Mouse (Mus musculus) myocyte (in vitro differentiated cells): ENCODE measurements around the gene Hjurp. TPM values are rescaled to one million over a fixed set of nuclear protein-coding genes. Genes with fewer than 3 reads are reported as not detected.

Experiments
- H3K27me3 ChIP-seq: one replicate; pipeline ENCODE4 v1.6.1; 2011; ENCODE audit not compliant: control insufficient read depth, insufficient read depth, insufficient read length
- H3K36me3 ChIP-seq: one replicate; pipeline ENCODE4 v1.6.1; 2011; ENCODE audit not compliant: control insufficient read depth, insufficient read depth
- H3K4me2 ChIP-seq: one replicate; pipeline ENCODE4 v1.6.1; 2011; ENCODE audit warnings: low read depth, control low read depth
- H3K4me3 ChIP-seq: one replicate; pipeline ENCODE4 v1.5.1; 2011; ENCODE audit warnings: mild to moderate bottlenecking, control low read depth, moderate library complexity
- H3K79me2 ChIP-seq: one replicate; pipeline ENCODE4 v1.6.1; 2011; ENCODE audit not compliant: control insufficient read depth, insufficient read depth
- H3ac ChIP-seq: one replicate; pipeline ENCODE4 v1.6.1; 2011; ENCODE audit not compliant: control insufficient read depth, insufficient read length
- CEBPB ChIP-seq: IDR thresholded peaks from 2 replicates; pipeline ENCODE4 v1.6.1; 2011; ENCODE audit warnings: mild to moderate bottlenecking, moderate library complexity; ENCODE audit not compliant: poor library complexity, insufficient read depth, severe bottlenecking
- E2F4 ChIP-seq: IDR thresholded peaks from one replicate; pipeline ENCODE4 v1.6.1; 2011; ENCODE audit warnings: mild to moderate bottlenecking, control low read depth, moderate library complexity; ENCODE audit not compliant: insufficient read depth
- MAX ChIP-seq: IDR thresholded peaks from one replicate; pipeline ENCODE4 v1.6.1; 2011; ENCODE audit warnings: low read depth, mild to moderate bottlenecking, control low read depth
- MYOD1 ChIP-seq, 3 experiments: IDR thresholded peaks; one replicate each; pipeline ENCODE4 v1.6.1; 2011; ENCODE audit warnings: control low read depth in 2 of 3, low read depth in 2 of 3, mild to moderate bottlenecking in 2 of 3, moderate library complexity in 1 of 3; ENCODE audit not compliant: insufficient read length in 2 of 3, control insufficient read depth in 1 of 3
- MYOG ChIP-seq, 3 experiments: IDR thresholded peaks; one replicate each; pipeline ENCODE4 v1.6.1; 2011; ENCODE audit warnings: control low read depth in 2 of 3, low read depth in 2 of 3, mild to moderate bottlenecking in 2 of 3; ENCODE audit not compliant: insufficient read length in 2 of 3, control insufficient read depth in 1 of 3, insufficient read depth in 1 of 3
- POLR2A ChIP-seq: IDR thresholded peaks from one replicate; pipeline ENCODE4 v1.6.1; 2011; ENCODE audit warnings: low read depth, mild to moderate bottlenecking, control low read depth, moderate library complexity; ENCODE audit not compliant: insufficient read length
- POLR2AphosphoS2 ChIP-seq: IDR thresholded peaks from one replicate; pipeline ENCODE4 v1.6.1; 2011; ENCODE audit warnings: low read depth, control low read depth; ENCODE audit not compliant: insufficient read length
- REST ChIP-seq: IDR thresholded peaks from one replicate; pipeline ENCODE4 v1.6.1; 2011; ENCODE audit warnings: mild to moderate bottlenecking, control low read depth, moderate library complexity; ENCODE audit not compliant: insufficient read depth, insufficient read length
- SRF ChIP-seq: IDR thresholded peaks from one replicate; pipeline ENCODE4 v1.6.1; 2011; ENCODE audit warnings: low read depth; ENCODE audit not compliant: control insufficient read depth, insufficient read length
- TCF12 ChIP-seq: IDR thresholded peaks from one replicate; pipeline ENCODE4 v1.6.1; 2011; ENCODE audit warnings: mild to moderate bottlenecking, control low read depth; ENCODE audit not compliant: poor library complexity, insufficient read depth, severe bottlenecking
- TCF3 ChIP-seq: IDR thresholded peaks from one replicate; pipeline ENCODE4 v1.6.1; 2011; ENCODE audit warnings: low read depth, control low read depth; ENCODE audit not compliant: insufficient read length
- USF1 ChIP-seq: IDR thresholded peaks from one replicate; pipeline ENCODE4 v1.6.1; 2011; ENCODE audit warnings: low read depth, mild to moderate bottlenecking, control low read depth, moderate library complexity
- polyA plus RNA-seq: library from polyadenylated mRNA; unstranded; fragments of >200 nt; fragmentation: generic; extraction: Trizol; gene quantifications from one replicate; pipeline ENCODE4 v1.2.1, GENCODE M21; 2012; ENCODE audit warnings: missing spikeins

Gene Hjurp
- polyA plus RNA-seq, 1 experiment, result 37.7 TPM

DNA sequence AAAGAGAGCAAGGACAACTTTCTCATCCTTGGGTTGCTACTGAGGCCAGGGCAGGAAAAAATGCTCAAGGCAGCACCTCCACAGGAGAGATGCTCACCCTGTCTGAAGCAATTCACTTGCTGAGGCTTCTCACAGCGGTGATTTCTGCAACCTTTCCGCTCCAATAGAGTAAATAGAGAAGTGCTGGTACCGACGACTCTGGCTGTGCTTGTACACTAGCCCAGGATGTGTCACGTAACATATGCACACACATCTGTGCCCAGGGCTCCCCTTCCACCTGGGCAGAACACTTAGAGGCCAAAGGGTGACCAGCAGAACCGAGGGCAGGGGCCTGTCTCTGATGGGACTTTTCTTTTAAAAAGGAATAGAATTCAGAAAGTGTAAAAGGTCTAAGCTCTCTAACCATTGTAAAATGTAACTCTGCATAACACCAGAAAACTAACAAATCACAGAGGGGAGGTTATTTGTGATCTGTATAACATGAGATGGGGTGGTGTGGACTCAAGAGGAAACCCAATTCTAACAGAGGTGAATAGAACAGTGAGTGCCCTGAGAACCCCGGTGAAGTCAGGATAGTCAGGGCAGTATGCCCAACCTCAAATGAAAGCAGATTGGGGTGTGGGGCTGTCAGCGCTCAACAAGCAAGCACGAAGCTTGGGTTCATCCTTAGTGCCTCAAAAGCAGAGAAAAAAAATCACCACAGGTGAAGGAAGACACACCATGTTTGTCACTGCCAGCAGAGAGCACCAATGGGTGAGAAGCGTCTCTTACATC, 16.6 kb downstream of the Hjurp start:
- no peak overlapping the region for H3K4me3 ChIP-seq

DNA sequence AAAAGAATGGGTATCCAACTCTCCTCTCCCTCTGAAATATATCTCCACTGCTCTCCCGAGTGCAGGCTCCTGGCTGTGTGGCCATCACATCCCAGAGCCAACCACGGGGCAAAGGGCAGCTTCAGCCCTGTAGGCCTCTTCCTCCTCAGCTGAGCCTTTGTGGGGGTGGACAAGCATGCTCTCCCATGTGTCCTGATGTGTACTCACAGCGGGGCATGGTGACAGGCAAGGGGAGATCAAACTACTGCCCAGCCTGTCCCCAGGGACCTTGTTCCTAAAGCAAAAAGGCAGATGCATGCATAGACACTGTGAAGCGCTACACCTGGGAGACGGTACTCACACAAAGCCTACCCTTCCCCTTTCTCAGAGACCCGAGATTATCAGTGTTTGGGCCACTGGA, 17.3 kb downstream of the Hjurp start:
- H3K27me3 ChIP-seq, result no peaks in the 10 kb centered on the region
- no peak for TF ChIP-seq REST
- TF ChIP-seq TCF3, result no peak
- no peak for TF ChIP-seq E2F4
- no peak for TF ChIP-seq SRF
- TF ChIP-seq POLR2A, result no peak
- no peak for TF ChIP-seq CEBPB
- TF ChIP-seq MAX, result no peak
- no peak for TF ChIP-seq MYOG (IDR thresholded peaks at IDR 0.05; ENCODE audit: control insufficient read depth in 1 of 3, insufficient read depth in 1 of 3, insufficient read length in 2 of 3, low read depth in 2 of 3)
- no peak for TF ChIP-seq USF1
- no peak for TF ChIP-seq POLR2AphosphoS2
- TF ChIP-seq MYOD1 (IDR thresholded peaks at IDR 0.05; ENCODE audit: control insufficient read depth in 1 of 3, insufficient read length in 2 of 3, low read depth in 2 of 3), result no peak
- TF ChIP-seq TCF12, result no peak
- H3K4me2 ChIP-seq, result no peak overlapping the region
- H3ac ChIP-seq, result no peak overlapping the region
- no peaks in the 10 kb centered on the region for H3K79me2 ChIP-seq
- H3K4me3 ChIP-seq, result no peak overlapping the region
- H3K36me3 ChIP-seq, result peaks cover 20% of the 10 kb centered on the region

More for the DNA sequence above, 16.6 kb downstream of the Hjurp start:
- H3K4me2 ChIP-seq, result no peak overlapping the region
- H3K36me3 ChIP-seq, result peaks cover 27% of the 10 kb centered on the region
- no peak overlapping the region for H3ac ChIP-seq
- TF ChIP-seq MYOD1 (IDR thresholded peaks at IDR 0.05; ENCODE audit: control insufficient read depth in 1 of 3, insufficient read length in 2 of 3, low read depth in 2 of 3) (no peak), CEBPB (no peak), TCF12 (no peak), POLR2AphosphoS2 (no peak), MYOG (IDR thresholded peaks at IDR 0.05; ENCODE audit: control insufficient read depth in 1 of 3, insufficient read depth in 1 of 3, insufficient read length in 2 of 3, low read depth in 2 of 3) (no peak), E2F4 (no peak), USF1 (no peak), TCF3 (no peak), REST (no peak), POLR2A (no peak), SRF (no peak), MAX (no peak)
- no peaks in the 10 kb centered on the region for H3K27me3 ChIP-seq
- H3K79me2 ChIP-seq, result no peaks in the 10 kb centered on the region

DNA sequence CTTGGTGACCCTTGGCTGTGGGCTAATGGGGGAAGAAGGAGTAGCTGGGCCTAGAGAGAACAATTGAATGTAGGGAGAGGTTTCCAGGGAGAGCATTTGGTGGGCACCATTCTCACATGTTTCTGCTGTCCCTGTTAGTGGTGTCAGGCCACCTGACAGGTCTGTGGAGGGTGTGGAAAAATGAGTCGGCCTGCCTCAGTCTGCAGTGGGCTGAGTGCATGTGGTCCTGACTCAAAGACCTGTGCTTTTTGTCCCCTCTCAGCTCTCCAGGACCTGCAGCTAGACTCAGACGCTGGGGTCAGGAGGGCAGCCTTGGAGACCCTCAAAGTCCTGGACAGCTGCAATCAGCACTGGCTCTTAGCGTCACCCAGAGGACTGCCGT, 17.8 kb downstream of the Hjurp start:
- Histone ChIP-seq H3K4me3 (no peak overlapping the region), H3ac (no peak overlapping the region), H3K36me3 (peaks cover 15% of the 10 kb centered on the region), H3K27me3 (no peaks in the 10 kb centered on the region), H3K79me2 (no peaks in the 10 kb centered on the region), H3K4me2 (no peak overlapping the region)
- TF ChIP-seq CEBPB, result no peak
- TF ChIP-seq MYOG (IDR thresholded peaks at IDR 0.05; ENCODE audit: control insufficient read depth in 1 of 3, insufficient read depth in 1 of 3, insufficient read length in 2 of 3, low read depth in 2 of 3), result no peak
- TF ChIP-seq POLR2A, result no peak
- TF ChIP-seq MAX, result no peak
- TF ChIP-seq POLR2AphosphoS2, result no peak
- TF ChIP-seq MYOD1 (IDR thresholded peaks at IDR 0.05; ENCODE audit: control insufficient read depth in 1 of 3, insufficient read length in 2 of 3, low read depth in 2 of 3), result no peak

DNA sequence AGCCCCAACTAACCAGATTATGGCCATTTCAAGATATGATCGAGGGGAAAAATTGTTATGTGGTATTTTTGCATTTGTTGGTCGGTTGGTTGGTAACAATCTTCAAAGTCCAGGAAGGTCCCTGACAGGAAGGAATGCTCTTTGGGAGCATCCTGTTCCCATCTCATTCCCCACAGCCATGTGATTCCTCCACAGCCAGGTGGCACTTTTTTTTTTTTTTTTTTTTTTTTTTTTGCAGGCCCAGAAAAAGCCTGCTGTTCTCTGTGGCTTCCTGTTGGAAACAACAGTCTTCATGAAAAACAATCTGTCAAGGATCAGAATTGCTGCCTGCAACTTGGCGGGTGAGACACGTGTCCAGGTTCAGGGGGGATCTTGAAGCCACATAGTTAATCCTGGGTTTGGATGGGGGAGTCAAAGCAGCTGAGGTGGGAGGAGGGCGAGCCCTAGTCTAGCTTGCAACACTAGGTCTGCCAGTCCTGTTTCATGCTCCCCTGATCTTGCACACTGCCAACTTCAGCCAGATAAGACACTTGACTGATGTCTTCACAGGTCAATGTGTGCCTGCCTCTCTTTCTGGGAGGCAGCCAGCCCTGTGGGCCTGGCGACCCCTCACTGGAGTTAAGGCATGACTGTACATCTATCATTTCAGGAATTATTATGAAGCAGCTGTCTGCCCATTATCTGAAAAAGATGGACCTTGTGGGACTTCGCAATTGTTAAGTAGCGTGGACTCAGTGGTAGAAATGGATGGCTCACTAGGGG, 18.4 kb downstream of the Hjurp start:
- H3K36me3 ChIP-seq, result peaks cover 12% of the 10 kb centered on the region
- no peak overlapping the region for H3ac ChIP-seq
- no peaks in the 10 kb centered on the region for H3K79me2 ChIP-seq
- TF ChIP-seq POLR2AphosphoS2 (no peak), MYOD1 (IDR thresholded peaks at IDR 0.05; ENCODE audit: control insufficient read depth in 1 of 3, insufficient read length in 2 of 3, low read depth in 2 of 3) (no peak), TCF12 (no peak), MAX (no peak), TCF3 (no peak), MYOG (IDR thresholded peaks at IDR 0.05; ENCODE audit: control insufficient read depth in 1 of 3, insufficient read depth in 1 of 3, insufficient read length in 2 of 3, low read depth in 2 of 3) (no peak), SRF (no peak), REST (no peak), E2F4 (no peak)
- no peak overlapping the region for H3K4me3 ChIP-seq
- H3K27me3 ChIP-seq, result no peaks in the 10 kb centered on the region
- no peak overlapping the region for H3K4me2 ChIP-seq
